Mouse (Mus musculus): ENCODE measurements around the gene Alcam. TPM values are rescaled to one million over a fixed set of nuclear protein-coding genes. Genes with fewer than 3 reads are reported as not detected.

The Alcam gene
- polyA plus RNA-seq, 1 experiment from 2014 or later = 35.2 TPM

GRCm38 (mm10) chr16:52431590-52431989 is 22.3 kb downstream of the Alcam start:
- H3K9me3 ChIP-seq (replicated peaks; ENCODE audit: control insufficient read depth, low read length, poor library complexity, severe bottlenecking) = no peaks in the 10 kb centered on the region
- no peaks in the 10 kb centered on the region for H3K27me3 ChIP-seq (ENCODE audit: control insufficient read depth, insufficient read depth, low read depth, low read length)
- no peak overlapping the region for H3K9ac ChIP-seq (ENCODE audit: low read depth, low read length)
- WGBS = 86% methylated on average over 2 of the region's 2 CpGs
- ATAC-seq = no peak
- no peaks in the 10 kb centered on the region for H3K36me3 ChIP-seq (ENCODE audit: control insufficient read depth, insufficient read depth, low read length)
- no peaks in the 10 kb centered on the region for H3K4me1 ChIP-seq (ENCODE audit: control insufficient read depth, insufficient read depth, low read length)
- H3K27ac ChIP-seq (ENCODE audit: low read length) = no peak overlapping the region
- no peak overlapping the region for H3K4me2 ChIP-seq (ENCODE audit: low read length)
- no peak overlapping the region for H3K4me3 ChIP-seq (ENCODE audit: low read depth, low read length)

GRCm38 (mm10) chr16:52430073-52430472 is 23.8 kb downstream of the Alcam start:
- H3K4me3 ChIP-seq (ENCODE audit: low read depth, low read length) = no peak overlapping the region
- WGBS = 72% methylated on average over 3 of the region's 3 CpGs
- H3K36me3 ChIP-seq (ENCODE audit: control insufficient read depth, insufficient read depth, low read length) = no peaks in the 10 kb centered on the region
- no peak overlapping the region for H3K9ac ChIP-seq (ENCODE audit: low read depth, low read length)
- H3K4me1 ChIP-seq (ENCODE audit: control insufficient read depth, insufficient read depth, low read length) = no peaks in the 10 kb centered on the region
- no peak for ATAC-seq
- no peak overlapping the region for H3K27ac ChIP-seq (ENCODE audit: low read length)
- no peaks in the 10 kb centered on the region for H3K27me3 ChIP-seq (ENCODE audit: control insufficient read depth, insufficient read depth, low read depth, low read length)
- H3K9me3 ChIP-seq (replicated peaks; ENCODE audit: control insufficient read depth, low read length, poor library complexity, severe bottlenecking) = no peaks in the 10 kb centered on the region
- H3K4me2 ChIP-seq (ENCODE audit: low read length) = no peak overlapping the region

DNA sequence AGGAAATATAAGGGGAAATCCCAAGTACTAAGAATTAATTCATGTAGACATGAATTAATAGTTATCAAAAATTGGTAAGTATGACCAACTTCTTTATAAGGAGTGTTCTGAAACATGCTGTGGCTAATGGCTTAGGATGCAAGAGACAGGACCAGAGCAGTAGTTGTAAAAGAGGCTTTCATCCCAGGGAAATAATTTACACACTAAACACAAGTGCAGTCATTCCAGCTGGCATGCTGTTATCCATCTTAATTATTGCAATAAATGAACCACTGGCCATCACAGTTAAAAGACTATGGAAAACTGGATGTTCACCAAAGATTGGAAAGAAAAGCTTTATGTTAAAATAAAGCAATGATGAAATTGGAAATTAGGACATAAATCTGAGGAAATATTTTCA is 24.2 kb downstream of the Alcam start:
- H3K36me3 ChIP-seq (ENCODE audit: control insufficient read depth, insufficient read depth, low read length) = no peaks in the 10 kb centered on the region
- no peaks in the 10 kb centered on the region for H3K27me3 ChIP-seq (ENCODE audit: control insufficient read depth, insufficient read depth, low read depth, low read length)
- no peak for ATAC-seq
- no peak overlapping the region for H3K27ac ChIP-seq (ENCODE audit: low read length)
- no peak overlapping the region for H3K9ac ChIP-seq (ENCODE audit: low read depth, low read length)
- H3K4me1 ChIP-seq (ENCODE audit: control insufficient read depth, insufficient read depth, low read length) = no peaks in the 10 kb centered on the region
- H3K4me2 ChIP-seq (ENCODE audit: low read length) = no peak overlapping the region
- H3K4me3 ChIP-seq (ENCODE audit: low read depth, low read length) = no peak overlapping the region
- no peaks in the 10 kb centered on the region for H3K9me3 ChIP-seq (replicated peaks; ENCODE audit: control insufficient read depth, low read length, poor library complexity, severe bottlenecking)

- Histone ChIP-seq H3K4me1 (ENCODE audit: control insufficient read depth, insufficient read depth, low read length) (no peaks in the 10 kb centered on the region), H3K27ac (ENCODE audit: low read length) (no peak overlapping the region), H3K9me3 (replicated peaks; ENCODE audit: control insufficient read depth, low read length, poor library complexity, severe bottlenecking) (no peaks in the 10 kb centered on the region), H3K4me3 (ENCODE audit: low read depth, low read length) (no peak overlapping the region), H3K27me3 (ENCODE audit: control insufficient read depth, insufficient read depth, low read depth, low read length) (no peaks in the 10 kb centered on the region), H3K4me2 (ENCODE audit: low read length) (no peak overlapping the region), H3K36me3 (ENCODE audit: control insufficient read depth, insufficient read depth, low read length) (no peaks in the 10 kb centered on the region), H3K9ac (ENCODE audit: low read depth, low read length) (no peak overlapping the region)
- 69% methylated on average over 4 of the region's 4 CpGs for WGBS
- ATAC-seq = no peak
Measured at GRCm38 (mm10) chr16:52428505-52428904, 25.4 kb downstream of the Alcam start.

DNA sequence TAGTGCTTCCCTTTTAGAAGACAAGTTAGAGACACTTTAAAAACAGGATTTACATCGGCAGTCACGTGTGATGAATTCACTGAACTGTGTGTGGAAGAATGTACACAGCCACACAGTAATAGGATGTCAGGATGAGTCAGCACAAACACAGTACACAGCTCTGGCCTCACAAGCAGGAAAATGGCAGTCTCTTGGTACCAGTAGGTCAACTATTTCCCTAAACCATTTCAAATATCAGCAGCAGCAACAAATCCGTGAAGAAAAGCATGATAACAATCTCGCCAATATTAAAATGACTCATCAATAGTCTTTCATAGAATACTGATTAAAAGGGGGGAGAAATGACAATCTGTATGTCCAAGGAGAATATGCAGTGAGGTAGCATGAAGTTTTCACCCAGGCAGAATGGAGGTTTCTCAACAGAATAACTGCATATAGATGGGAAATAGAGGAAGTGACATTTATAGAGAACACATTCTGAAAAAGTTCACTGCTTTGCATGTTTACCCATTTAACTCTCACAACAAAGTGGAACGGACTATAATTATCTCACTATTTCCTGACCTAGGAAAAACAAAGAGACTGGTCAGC is 35.2 kb downstream of the Alcam start:
- H3K9ac ChIP-seq (ENCODE audit: low read depth, low read length) = no peak overlapping the region
- no peaks in the 10 kb centered on the region for H3K27me3 ChIP-seq (ENCODE audit: control insufficient read depth, insufficient read depth, low read depth, low read length)
- no peaks in the 10 kb centered on the region for H3K36me3 ChIP-seq (ENCODE audit: control insufficient read depth, insufficient read depth, low read length)
- H3K4me1 ChIP-seq (ENCODE audit: control insufficient read depth, insufficient read depth, low read length) = no peaks in the 10 kb centered on the region; the same call in 1 of the 2 replicates
- no peak; the same call in 1 of the 2 replicates for ATAC-seq
- H3K27ac ChIP-seq (ENCODE audit: low read length) = no peak overlapping the region
- no peaks in the 10 kb centered on the region for H3K9me3 ChIP-seq (replicated peaks; ENCODE audit: control insufficient read depth, low read length, poor library complexity, severe bottlenecking)
- H3K4me3 ChIP-seq (ENCODE audit: low read depth, low read length) = no peak overlapping the region
- no peak overlapping the region for H3K4me2 ChIP-seq (ENCODE audit: low read length)
- WGBS = 70% methylated on average over 5 of the region's 5 CpGs

DNA sequence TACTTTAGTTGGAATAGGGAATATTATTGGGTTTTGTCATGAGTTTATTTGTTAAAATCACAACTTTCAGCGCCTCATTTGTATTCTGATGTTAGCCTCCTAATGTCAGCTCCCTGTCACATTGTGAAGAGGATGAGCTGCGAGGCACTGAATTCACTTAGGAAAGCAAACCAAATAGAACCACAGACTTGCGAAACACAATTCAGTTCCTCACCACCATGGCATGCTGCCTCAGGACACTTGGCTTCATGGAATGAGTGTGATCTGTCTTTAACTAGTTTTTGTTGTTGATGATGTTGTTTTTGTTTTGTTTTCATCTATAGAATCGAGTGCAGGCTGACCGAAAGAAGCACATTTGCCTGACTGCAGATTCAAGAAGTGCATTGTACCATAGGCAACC is 35.9 kb downstream of the Alcam start:
- no peaks in the 10 kb centered on the region for H3K9me3 ChIP-seq (replicated peaks; ENCODE audit: control insufficient read depth, low read length, poor library complexity, severe bottlenecking)
- no peak overlapping the region for H3K27ac ChIP-seq (ENCODE audit: low read length)
- no peak for ATAC-seq
- no peak overlapping the region for H3K4me2 ChIP-seq (ENCODE audit: low read length)
- no peaks in the 10 kb centered on the region; the same call in 1 of the 2 replicates for H3K4me1 ChIP-seq (ENCODE audit: control insufficient read depth, insufficient read depth, low read length)
- H3K36me3 ChIP-seq (ENCODE audit: control insufficient read depth, insufficient read depth, low read length) = no peaks in the 10 kb centered on the region
- no peaks in the 10 kb centered on the region for H3K27me3 ChIP-seq (ENCODE audit: control insufficient read depth, insufficient read depth, low read depth, low read length)
- no peak overlapping the region for H3K4me3 ChIP-seq (ENCODE audit: low read depth, low read length)
- 63% methylated on average over 5 of the region's 5 CpGs for WGBS
- H3K9ac ChIP-seq (ENCODE audit: low read depth, low read length) = no peak overlapping the region

- H3K9ac ChIP-seq (ENCODE audit: low read depth, low read length) = no peak overlapping the region
- H3K4me2 ChIP-seq (ENCODE audit: low read length) = no peak overlapping the region
- H3K9me3 ChIP-seq (replicated peaks; ENCODE audit: control insufficient read depth, low read length, poor library complexity, severe bottlenecking) = no peaks in the 10 kb centered on the region
- H3K27me3 ChIP-seq (ENCODE audit: control insufficient read depth, insufficient read depth, low read depth, low read length) = no peaks in the 10 kb centered on the region
- ATAC-seq = no peak
- no peak overlapping the region for H3K27ac ChIP-seq (ENCODE audit: low read length)
- no peak overlapping the region for H3K4me3 ChIP-seq (ENCODE audit: low read depth, low read length)
- H3K4me1 ChIP-seq (ENCODE audit: control insufficient read depth, insufficient read depth, low read length) = no peaks in the 10 kb centered on the region; the same call in 1 of the 2 replicates
- no peaks in the 10 kb centered on the region for H3K36me3 ChIP-seq (ENCODE audit: control insufficient read depth, insufficient read depth, low read length)
- 88% methylated on average over 7 of the region's 7 CpGs for WGBS
Measured at GRCm38 (mm10) chr16:52417146-52417545, 36.7 kb downstream of the Alcam start.

DNA sequence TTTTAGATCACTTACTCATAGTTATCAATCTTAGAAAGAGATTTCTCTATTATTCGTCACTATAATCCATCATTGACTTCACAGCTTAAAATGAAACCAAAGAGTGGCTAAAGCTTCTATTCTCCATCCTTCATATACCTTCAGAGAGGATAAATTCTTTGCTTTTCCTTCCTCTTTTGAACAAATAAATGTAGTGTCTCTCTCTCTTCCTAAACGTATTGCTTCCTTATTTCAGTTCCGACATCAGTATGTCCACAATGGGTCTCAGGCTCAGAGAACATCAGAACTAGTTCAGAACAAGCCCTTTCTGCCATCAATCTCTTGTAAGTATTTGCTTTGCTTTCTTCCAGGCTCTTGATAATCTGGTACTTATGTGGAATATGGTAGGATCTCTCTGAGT is 40.2 kb downstream of the Alcam start:
- H3K4me1 ChIP-seq (ENCODE audit: control insufficient read depth, insufficient read depth, low read length) = no peaks in the 10 kb centered on the region; the same call in 1 of the 2 replicates
- no peak overlapping the region for H3K27ac ChIP-seq (ENCODE audit: low read length)
- no peak overlapping the region for H3K4me2 ChIP-seq (ENCODE audit: low read length)
- no peak overlapping the region for H3K4me3 ChIP-seq (ENCODE audit: low read depth, low read length)
- H3K36me3 ChIP-seq (ENCODE audit: control insufficient read depth, insufficient read depth, low read length) = no peaks in the 10 kb centered on the region
- no peaks in the 10 kb centered on the region for H3K27me3 ChIP-seq (ENCODE audit: control insufficient read depth, insufficient read depth, low read depth, low read length)
- WGBS = 89% methylated on average over 3 of the region's 3 CpGs
- no peak overlapping the region for H3K9ac ChIP-seq (ENCODE audit: low read depth, low read length)
- no peaks in the 10 kb centered on the region for H3K9me3 ChIP-seq (replicated peaks; ENCODE audit: control insufficient read depth, low read length, poor library complexity, severe bottlenecking)
- no peak for ATAC-seq

- 94% methylated on average over 3 of the region's 3 CpGs for WGBS
- Histone ChIP-seq H3K36me3 (ENCODE audit: control insufficient read depth, insufficient read depth, low read length) (no peaks in the 10 kb centered on the region), H3K9ac (ENCODE audit: low read depth, low read length) (no peak overlapping the region), H3K27me3 (ENCODE audit: control insufficient read depth, insufficient read depth, low read depth, low read length) (no peaks in the 10 kb centered on the region), H3K4me3 (ENCODE audit: low read depth, low read length) (no peak overlapping the region), H3K9me3 (replicated peaks; ENCODE audit: control insufficient read depth, low read length, poor library complexity, severe bottlenecking) (no peaks in the 10 kb centered on the region), H3K4me2 (ENCODE audit: low read length) (no peak overlapping the region), H3K4me1 (ENCODE audit: control insufficient read depth, insufficient read depth, low read length) (no peaks in the 10 kb centered on the region), H3K27ac (ENCODE audit: low read length) (no peak overlapping the region)
- ATAC-seq = no peak
Measured at GRCm38 (mm10) chr16:52406072-52406471, 47.8 kb downstream of the Alcam start.
